Mouse (Mus musculus) neutrophil, adult 5-6 weeks (primary cell): ENCODE data around the gene Mtrex. TPM values are rescaled to one million over a fixed set of nuclear protein-coding genes. Genes with fewer than 3 reads are reported as not detected.

Source experiments
- ATAC-seq: fragments of 151-379, 151-347 bp; 2 replicates; pipeline ENCODE4 v1.8.0; 2017; ENCODE audit warnings: mild to moderate bottlenecking, moderate TSS enrichment; ENCODE audit not compliant: insufficient number of reproducible peaks, poor library complexity, low FRiP score, severe bottlenecking; ENCODE audit errors: extremely low read depth
- total RNA-seq: library from RNA; stranded (forward); fragments of 200-1000 nt; gene quantifications from 2 replicates; pipeline ENCODE4 v1.2.3, GENCODE M21; 2017

The Mtrex gene
- total RNA-seq: 61.5 and 63.5 TPM in 2 replicates

DNA sequence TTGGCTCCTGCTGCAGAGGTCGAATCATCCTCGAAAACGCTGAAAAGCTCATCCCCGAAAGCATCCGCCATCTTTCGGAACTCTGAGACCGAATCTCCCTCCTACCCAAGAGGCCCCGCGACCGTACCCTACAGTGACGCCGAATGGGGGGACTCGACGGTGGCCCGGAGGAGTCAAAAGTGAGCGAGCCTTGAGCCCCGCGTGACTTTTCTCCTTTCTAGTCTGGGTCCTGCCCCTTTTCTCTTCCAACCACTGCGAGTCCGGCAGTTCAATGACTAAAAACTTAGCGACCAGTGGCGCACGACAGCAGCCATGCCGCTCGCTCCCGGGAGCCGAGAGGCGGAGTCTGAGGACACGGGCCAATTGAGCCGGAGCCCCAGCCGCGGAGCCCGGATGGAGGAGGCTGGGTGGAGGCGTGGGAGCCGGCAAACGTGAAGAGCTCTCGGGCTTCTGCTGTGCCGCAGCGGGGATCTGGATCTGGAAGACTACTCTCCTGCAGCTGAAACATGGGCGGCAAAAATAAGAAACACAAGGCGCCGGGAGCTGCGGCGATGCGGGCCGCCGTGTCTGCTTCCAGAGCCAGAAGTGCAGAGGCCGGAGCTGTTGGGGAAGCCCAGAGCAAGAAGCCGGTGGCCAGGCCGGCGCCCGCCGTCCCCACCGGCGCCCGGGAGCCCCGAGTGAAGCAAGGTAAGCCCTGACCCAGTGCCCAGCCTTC is at the start of gene Mtrex, which contains the start of gene Dhx29:
TSS of gene Mtrex (minus strand) at position 112 of the 715 bp plus-strand sequence.
TSS of gene Dhx29 (plus strand) at position 168 of the 715 bp plus-strand sequence.
- ATAC-seq: peak; percentile 95

DNA sequence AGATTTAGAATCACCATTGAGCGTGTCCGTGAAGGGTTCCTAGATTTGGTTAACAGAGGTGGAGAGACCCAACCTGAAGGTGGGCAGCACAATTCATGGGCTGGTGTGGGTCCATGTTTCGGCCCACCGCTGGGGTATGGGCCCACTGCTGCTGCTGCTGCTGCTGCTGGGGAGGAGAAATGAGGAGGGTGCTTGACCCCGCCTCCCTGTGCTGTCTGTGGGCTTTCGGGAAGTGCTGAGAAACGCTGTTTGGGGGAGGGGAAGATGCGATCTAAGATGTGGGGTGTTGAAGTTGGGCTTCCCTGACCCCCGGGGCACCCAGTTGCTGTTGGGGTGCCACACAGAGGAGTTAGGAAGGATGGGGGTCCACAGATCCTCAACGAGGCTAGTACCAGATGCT is 49.5 kb upstream of the Mtrex start:
- no peak for ATAC-seq

DNA sequence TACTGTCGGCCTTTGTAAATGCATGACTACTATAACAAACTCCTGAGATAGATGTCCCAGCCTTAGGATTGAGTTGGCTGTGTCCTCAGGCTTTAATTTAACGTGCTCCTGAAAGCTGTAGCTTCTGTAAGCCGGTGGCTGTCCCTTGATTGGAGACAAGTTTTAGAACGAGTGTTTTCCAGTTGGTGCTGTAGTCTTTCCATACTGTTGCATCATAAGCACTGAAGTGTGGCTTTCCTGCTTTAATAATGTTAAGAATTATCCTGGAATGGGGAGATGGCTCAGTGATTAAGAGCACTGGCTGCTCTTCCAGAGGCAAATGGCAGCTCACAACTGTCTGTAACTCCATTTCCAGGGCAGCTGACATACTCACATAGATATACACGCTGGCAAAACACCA is 40.1 kb upstream of the Mtrex start:
- ATAC-seq: no peak

DNA sequence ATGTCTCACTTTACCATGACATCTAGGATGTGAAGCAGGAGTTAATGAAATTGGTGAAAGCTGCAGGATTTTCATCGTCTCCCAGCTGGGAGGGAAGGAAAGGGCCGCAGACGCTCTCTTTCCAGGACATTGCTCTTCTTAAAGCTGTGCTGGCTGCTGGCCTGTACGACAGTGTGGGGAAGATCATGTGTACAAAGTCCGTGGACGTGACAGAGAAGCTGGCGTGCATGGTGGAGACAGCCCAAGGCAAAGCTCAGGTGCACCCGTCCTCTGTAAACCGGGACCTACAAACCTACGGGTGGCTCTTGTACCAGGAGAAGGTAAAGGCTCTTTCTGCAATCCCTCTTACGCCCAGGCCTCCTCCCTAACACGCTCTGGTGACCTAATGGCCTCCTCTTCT is 37.2 kb upstream of the Mtrex start:
- no peak for ATAC-seq

DNA sequence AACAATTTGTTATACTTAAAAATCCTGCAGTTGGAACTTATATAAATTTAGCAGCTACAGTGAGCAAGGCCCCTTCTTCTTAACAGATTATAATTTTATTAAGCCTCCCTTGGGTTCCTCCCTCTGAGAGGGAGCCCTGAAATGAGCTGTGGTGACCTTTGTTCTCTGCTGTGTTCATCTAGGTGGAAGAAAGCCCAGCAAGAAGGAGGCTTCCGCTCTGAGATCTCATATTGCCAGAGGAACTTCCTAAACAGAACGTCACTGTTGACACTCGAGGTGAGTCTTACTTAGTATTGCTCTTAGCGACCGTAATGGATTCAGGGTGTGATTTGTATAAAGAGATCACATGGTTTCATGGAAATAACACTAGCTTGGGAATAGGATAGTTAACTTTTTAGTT is 35.9 kb upstream of the Mtrex start:
- ATAC-seq: no peak

DNA sequence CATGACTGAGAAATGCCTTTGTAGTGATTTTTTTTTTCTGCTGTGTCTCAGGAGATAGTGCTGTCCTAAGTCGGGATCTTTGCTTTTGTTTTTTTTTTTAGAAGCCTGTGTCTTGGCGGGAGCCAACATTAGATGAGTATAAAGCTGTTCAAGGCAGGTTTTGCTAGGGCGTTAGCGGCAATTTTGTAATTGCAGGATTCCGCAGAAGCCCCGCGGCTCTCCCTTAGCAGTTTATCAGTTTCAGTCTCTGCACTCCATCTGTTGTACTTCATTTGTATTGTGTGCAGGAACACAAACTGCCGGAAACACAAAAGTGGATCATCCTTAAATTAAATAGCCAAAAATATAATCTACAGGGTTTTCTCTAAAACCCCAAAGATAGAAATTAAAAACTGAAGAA is 26.9 kb upstream of the Mtrex start:
- ATAC-seq: no peak

DNA sequence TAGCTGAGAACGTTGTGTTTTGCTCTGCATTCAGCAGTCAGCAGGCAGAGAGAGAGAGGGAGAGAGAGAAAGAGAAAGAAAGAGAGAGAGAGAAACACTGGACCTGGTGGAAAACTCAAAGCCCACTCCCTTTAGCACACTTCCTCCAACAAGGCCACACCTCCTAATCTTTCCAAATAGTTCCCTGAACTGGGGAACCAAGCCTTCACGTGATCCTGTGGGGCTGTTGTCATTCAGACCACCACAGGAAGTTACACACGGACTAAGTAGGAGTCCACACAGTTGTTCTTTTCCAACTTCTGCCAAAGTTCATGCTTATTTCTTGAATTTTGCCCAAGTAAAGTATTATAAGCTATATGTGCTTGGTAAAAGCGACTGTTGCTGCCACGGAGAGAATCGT is 18.7 kb upstream of the Mtrex start:
- ATAC-seq: no peak

DNA sequence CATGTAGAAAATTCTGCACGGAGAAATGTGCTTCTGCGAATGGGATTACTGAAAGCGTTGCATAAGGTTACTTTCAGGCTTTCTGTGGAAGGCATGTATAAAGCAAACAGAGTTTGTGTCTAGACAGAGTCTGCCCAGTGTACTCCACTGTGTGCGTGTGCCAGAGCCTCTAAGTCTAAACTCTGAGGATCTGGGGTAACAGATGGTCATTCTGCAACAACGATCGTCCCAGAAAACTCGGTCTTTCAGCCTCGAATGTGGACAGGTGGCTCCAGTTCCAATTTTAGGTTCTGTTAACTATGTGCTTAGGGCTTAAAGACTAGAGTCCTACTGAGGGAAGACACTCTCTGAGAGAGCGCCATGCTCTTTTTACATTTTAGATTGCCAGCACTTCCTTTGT is 18.1 kb upstream of the Mtrex start:
- no peak for ATAC-seq

DNA sequence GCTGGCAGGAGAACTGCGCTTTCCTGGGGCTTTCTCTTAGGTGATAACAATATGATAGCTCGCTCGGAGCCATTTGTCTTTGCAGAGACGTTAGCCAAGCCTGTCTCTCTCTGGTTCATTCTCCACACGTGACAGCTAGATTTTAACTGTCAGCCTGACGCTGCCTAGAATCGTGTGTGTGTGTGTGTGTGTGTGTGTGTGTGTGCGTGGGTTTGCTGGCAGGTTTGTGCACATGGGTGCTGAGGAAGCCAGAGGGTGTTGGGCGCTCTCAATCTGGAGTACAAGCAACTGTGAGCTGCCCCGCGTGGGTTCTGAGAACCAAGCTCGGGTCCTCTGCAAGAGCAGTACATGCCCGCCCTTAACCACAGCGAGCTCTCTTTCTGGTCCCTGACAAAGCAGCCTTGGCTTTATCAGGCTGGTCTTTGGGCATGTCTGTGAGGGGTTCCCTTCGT is 14.7 kb upstream of the Mtrex start:
- ATAC-seq: no peak

DNA sequence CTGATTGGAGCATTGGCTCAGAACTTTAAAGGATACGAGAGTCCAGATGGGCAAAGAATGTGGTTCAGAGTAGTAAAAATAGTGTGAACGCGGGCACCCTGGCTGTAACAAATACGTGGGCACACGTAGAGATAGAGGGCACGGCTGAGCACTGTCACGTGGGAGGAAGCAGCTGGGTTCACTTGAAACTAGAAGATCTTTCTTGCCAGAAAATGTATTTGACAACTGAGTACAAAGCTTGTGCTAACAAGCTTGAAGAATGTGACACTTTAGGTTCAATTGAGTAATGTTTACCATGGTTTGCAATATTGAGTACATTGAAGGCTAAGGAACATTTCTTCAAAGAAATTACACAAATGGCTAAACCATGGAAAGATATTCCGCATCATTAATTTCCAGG is 10.9 kb upstream of the Mtrex start:
- ATAC-seq: no peak

DNA sequence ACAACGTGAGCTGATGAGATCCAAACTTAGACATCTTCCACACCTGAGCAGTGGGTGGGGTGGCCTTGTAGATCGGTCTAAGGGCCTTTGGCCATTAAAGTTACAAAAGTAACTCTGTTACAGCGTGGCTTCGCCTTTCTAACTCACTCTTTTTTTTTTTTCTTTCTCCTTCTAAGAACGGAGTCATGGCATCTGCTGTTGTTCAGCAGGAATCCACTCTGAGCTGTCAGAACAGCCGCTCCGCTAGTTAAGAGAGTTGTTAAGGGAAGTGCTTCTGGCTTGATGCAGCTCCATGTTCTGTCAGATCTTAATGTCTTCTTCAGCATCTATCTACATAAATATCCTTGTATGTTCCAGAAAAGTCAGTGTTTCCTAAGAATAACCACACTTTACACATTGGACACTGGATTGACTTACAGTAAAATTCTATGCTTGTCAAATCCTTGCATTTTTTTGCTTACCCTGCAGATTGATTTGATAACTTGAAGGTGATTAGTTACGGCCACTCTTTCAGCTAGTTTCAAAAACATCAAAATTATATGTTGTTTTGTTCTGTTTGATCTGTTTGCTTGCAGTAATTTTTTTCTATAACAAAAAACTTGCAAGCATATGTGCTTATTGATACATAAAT is 955 bp upstream of the Mtrex start:
- no peak for ATAC-seq

DNA sequence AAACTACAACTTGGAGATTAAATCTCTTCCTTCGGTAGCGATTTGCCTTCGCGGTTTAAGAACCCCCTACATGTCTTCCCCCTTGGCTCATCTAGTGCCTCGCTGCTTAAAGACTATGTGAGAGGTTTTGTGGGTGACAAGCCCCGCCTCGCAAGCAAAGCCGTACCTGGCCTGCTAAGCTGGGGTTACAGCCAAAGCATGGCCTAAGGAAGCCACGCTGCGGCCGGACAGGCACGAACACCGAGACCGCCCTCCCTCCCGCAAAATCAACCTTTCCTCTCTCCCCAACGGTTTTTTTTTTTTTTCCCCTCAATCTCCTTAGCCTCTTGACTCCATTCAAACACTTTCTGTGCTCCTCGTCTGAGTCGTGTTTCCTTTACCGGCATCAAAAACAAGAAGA is 402 bp downstream of the Mtrex start:
- ATAC-seq: no peak

DNA sequence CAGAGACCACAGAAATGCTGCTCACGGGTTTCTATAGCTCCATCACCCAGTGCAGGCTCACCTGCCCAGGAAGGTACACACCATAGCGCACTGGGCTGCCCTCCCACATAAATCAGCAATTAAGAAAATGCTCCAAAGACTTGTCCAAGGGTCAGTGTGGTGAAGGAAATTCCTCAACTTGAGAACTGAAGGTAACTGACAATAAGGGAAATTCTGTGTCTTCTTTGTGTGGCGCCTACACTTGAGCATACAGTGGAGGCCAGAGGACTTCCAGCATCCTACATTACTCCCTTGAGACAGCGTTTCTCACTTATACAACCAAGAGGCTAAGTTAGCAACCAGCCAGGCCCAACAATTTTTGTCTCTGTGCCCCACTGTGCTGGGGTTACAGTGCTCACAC is 1.2 kb downstream of the Mtrex start:
- ATAC-seq: no peak

DNA sequence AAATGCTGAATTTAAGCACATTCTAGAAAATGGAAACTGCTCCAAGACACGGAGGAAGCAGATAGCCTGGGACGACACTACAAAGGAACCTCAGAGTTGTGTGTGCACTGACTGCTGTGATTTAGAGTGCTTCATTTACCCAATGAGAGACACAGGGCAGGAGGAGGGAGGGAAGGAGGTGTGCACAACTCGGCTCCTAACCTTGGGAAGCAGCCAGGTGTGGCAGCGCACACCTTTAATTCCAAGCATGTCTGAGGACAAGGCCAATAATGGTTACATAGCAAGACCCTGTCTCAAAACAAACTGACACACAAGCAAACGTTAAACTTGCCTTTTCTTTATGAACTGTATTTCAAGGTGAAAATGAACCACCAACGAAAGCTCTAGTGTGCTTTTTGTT is 1.9 kb downstream of the Mtrex start:
- no peak for ATAC-seq

DNA sequence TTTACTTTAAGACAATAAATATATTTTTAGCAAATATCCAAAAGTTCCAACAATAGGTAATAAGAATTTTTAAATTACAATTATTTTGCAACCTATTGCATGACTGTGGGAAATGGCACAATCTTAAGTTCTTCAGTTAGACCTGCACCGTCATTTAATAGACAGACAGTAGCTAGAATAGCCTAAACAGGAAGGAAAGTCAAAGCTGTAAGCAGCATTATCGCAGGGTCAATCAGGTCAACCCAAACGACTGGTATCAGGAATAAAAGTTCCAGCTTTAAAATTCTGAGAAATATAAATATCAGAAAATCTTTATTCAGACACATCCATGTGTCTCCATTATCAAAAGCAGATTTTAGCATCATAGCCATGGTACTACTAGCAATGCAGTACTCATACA is 6.3 kb downstream of the Mtrex start:
- no peak for ATAC-seq

DNA sequence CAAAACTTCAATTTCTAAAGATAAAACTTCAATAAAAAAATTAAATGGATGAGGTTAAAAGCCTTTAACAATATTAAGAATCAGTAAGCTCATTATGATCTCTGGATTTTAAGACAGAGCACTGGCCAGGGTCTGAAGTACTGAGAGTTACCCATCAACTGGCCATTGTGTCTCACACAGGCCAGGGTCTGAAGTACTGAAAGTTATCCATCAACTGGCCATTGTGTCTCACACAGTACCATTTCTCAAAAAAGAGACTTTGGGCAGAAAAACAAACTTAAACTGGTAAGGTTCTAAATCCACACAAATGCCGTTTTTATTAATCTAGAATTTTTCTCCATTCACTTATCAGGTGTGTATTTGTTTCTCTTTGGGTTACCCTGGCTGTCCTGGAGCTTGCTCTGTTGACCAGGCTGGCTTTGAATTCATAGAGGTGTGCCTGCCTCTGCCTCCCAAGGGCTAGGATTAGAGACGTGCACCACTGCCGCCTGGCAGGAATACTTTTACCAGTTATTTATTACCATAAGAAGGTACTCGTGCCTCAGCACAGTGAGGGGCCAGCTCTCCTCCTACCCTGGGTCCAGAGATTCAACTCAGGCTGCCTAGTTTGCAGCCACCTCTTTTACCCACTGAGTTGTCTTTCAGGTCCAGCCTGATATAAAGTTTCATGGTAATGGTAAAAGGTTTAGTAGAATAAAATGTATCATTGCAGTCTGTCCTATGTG is 7.9 kb downstream of the Mtrex start:
- ATAC-seq: no peak

DNA sequence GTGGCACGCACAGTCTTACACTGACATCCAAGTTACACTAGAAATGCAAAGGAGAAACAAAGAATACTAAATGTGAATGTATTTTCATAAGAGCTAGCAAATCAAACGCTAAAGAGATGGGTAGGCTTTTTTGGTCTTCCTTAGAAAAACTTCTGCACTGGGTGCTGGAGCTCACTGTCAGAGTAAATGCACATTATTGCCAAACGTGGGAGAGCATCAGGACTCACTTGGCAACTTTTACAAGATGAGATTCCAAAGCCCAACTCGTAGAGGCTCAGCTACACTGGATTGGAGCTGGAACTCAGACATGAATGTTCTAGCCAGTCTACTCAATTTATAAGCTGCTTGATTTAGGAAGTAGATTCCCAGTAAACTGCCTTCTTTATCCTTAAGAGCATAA is 16.8 kb downstream of the Mtrex start:
- no peak for ATAC-seq

DNA sequence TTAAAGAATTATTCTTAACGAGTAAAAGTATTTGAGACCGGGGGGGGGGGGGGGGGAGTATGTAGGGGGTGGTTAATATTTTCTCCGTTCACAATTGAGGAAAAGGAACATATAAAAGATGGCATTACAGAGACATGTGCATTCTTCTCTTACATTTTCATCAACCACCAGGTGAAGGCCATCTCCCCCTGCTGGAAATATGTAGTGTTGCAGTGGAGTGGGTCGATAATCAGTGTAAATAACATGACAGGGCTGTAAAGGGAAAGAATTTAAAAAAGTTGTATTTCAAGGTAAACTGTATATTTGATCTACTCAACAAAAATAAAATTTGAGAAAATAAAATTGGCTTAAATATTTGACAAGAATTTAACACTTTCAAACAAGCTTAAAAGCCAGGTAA is 17.5 kb downstream of the Mtrex start:
- peak; percentile 60; the same call in 1 of the 2 replicates for ATAC-seq

DNA sequence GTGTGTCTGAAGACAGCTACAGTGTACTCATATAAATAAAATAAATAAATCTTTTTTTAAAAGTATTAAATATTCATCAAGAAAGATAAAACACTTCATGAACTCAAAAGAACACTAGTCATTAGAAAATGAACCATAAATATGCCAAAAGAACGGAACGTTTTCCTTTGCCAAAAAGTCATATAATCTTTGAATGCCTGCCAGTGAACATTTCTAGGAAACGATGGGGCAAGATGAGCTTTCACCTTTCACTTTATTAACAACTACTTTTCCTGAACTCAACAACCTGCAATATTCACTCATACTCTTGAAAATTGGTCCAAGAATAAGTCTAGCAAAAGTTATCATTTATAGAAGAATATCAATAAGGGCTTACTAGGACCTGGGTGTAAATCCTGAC is 25.0 kb downstream of the Mtrex start:
- no peak for ATAC-seq

DNA sequence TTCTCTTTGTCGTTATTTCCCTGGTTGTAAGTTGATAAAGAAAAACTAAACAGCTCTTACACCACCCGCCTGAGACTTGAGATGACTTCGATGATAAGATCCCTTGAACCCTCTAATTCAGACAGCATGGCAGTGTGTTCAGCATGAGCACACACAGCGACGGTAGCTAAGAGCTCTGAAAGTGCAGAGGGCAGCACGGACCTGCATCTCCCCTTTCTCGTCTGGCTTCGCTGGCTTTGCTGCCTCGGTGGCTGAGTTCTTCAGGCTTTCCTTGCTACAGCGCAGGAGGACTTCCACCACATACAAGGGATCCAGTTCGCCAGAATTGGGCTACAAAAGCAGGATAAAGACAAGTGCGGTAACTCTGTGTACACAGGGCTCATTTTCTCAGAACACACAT is 40.0 kb downstream of the Mtrex start:
- no peak for ATAC-seq
